Mouse (Mus musculus) fat pad, adult 2 months (tissue): Measurements from ENCODE around the gene Usp8.

Experiments used
- DNase-seq: peaks from one replicate; pipeline ENCODE4 v3.0.0-alpha.2; 2011; ENCODE audit warnings: low read depth, low spot score; ENCODE audit errors: extremely low read depth

The Usp8 gene

GRCm38 (mm10) chr2:126801980-126802379 is 94.9 kb downstream of the Usp8 start:
- no peak for DNase-seq
